Mouse (Mus musculus) skeletal muscle tissue, postnatal 0 days (tissue): ENCODE measurements around the gene Krba1. TPM values are rescaled to one million over a fixed set of nuclear protein-coding genes. Genes with fewer than 3 reads are reported as not detected.

ENCODE experiments used
- microRNA-seq, 2 experiments: library from miRNA; unstranded; fragments of <30 nt; microRNA quantifications; one replicate each; pipeline ENCODE4; 2016
- polyA plus RNA-seq: library from polyadenylated mRNA; unstranded; fragments of >200 nt; fragmentation: Nextera tagmentation; extraction: Ambion mirVana; gene quantifications from 2 replicates; pipeline ENCODE4 v1.2.1, GENCODE M21; 2015

Krba1 gene
- polyA plus RNA-seq, result 4.8 and 6.5 TPM in 2 replicates

GRCm38 (mm10) chr6:48395105-48396007 lies at the start of gene Krba1:
TSS of gene Krba1 (plus strand) at chr6:48395586.

GRCm38 (mm10) chr6:48445181-48446101 lies 50.1 kb downstream of the Krba1 start, which contains the start of gene Zfp467:
TSS of gene Zfp467 (minus strand) at chr6:48445825.

GRCm38 (mm10) chr6:48447929-48448328 lies 52.5 kb downstream of the Krba1 start, which contains the start of gene Sspo:
TSS of gene Sspo (plus strand) at chr6:48448229.

Small RNA genes lying within 50 kb of the gene (microRNA-seq; reads per million reads assigned to microRNA genes)
- 0 reads per million in 2 experiments for gene Gm24325

Other genes with a start within 250 kb of the Krba1 start
- 18.1 and 23.6 TPM in 2 replicates for gene Zfp467, start 50.2 kb downstream of the Krba1 start, polyA plus RNA-seq
- gene Sspo, start 52.6 kb downstream of the Krba1 start, polyA plus RNA-seq, result 0.08 and 0.11 TPM in 2 replicates
- gene Atp6v0e2, start 142.0 kb downstream of the Krba1 start, polyA plus RNA-seq, result 21.0 and 24.8 TPM in 2 replicates
- 8.8 and 9.2 TPM in 2 replicates for gene Lrrc61, start 159.2 kb downstream of the Krba1 start, polyA plus RNA-seq
- 77.5 and 103 TPM in 2 replicates for gene Rarres2, start 177.2 kb downstream of the Krba1 start, polyA plus RNA-seq
- 3.5 and 4.2 TPM in 2 replicates for gene Gm45021, start 194.0 kb downstream of the Krba1 start, polyA plus RNA-seq
- 22.8 and 23.9 TPM in 2 replicates for gene Repin1, start 198.3 kb downstream of the Krba1 start, polyA plus RNA-seq
- not detected in 2 replicates for gene Gm44965, start 198.4 kb downstream of the Krba1 start, polyA plus RNA-seq
- gene Zfp775, start 206.5 kb downstream of the Krba1 start, polyA plus RNA-seq, result 3.7 and 3.8 TPM in 2 replicates
- 0.27 and 0.48 TPM in 2 replicates for gene AI854703, start 231.2 kb downstream of the Krba1 start, polyA plus RNA-seq